Mouse (Mus musculus) CH12.LX (cell line): ENCODE measurements around the gene Ankfn1. TPM values are rescaled to one million over a fixed set of nuclear protein-coding genes. Genes with fewer than 3 reads are reported as not detected.

Source experiments
- DNase-seq: peaks from one replicate; pipeline ENCODE4 v3.0.0-alpha.2; 2013; ENCODE audit errors: extremely low read depth
- H3K27ac ChIP-seq: 2 replicates; pipeline ENCODE4 v1.5.1; 2012; ENCODE audit warnings: low read depth, mild to moderate bottlenecking, control low read depth, moderate library complexity; ENCODE audit not compliant: insufficient read depth
- H3K27me3 ChIP-seq: replicated peaks from 2 replicates; pipeline ENCODE3; 2012; ENCODE audit warnings: inconsistent platforms
- H3K36me3 ChIP-seq, 2 experiments: replicated peaks in 1 of 2; 2 replicates each; pipeline versions ENCODE3 to v1.6.1; 2012; ENCODE audit warnings: inconsistent platforms in 1 of 2, low read length in 1 of 2, mild to moderate bottlenecking in 1 of 2, mixed read lengths in 1 of 2, moderate library complexity in 1 of 2; ENCODE audit not compliant: control insufficient read depth in 1 of 2, insufficient read depth in 1 of 2
- H3K4me1 ChIP-seq, 2 experiments: 2 replicates each; pipeline ENCODE4 v1.6.1; 2012; ENCODE audit warnings: inconsistent platforms in 1 of 2, moderate library complexity in 1 of 2; ENCODE audit not compliant: insufficient read depth in 2 of 2, control insufficient read depth in 1 of 2
- H3K4me2 ChIP-seq: 2 replicates; pipeline ENCODE4 v1.6.1; 2012; ENCODE audit warnings: low read depth, mild to moderate bottlenecking, control low read depth; ENCODE audit not compliant: poor library complexity, insufficient read depth, severe bottlenecking
- H3K4me3 ChIP-seq, 3 experiments: fragments of 150-350 bp in 1 of 3; sonication (generic) in 1 of 3; replicated peaks in 1 of 3; 2 replicates each; pipeline versions ENCODE3 to v1.5.1; 2011 to 2012; ENCODE audit warnings: low read depth in 2 of 3, low read length in 2 of 3, mild to moderate bottlenecking in 2 of 3, moderate library complexity in 2 of 3, control low read depth in 1 of 3, improper control_type of control experiment in 1 of 3, inconsistent platforms in 1 of 3, mixed read lengths in 1 of 3; ENCODE audit not compliant: poor library complexity in 1 of 3
- H3K79me2 ChIP-seq: replicated peaks from 2 replicates; pipeline ENCODE4 v1.6.1; 2012; ENCODE audit warnings: mild to moderate bottlenecking, moderate library complexity; ENCODE audit not compliant: control insufficient read depth, poor library complexity, insufficient read depth, severe bottlenecking; ENCODE audit errors: extremely low read depth
- H3K9ac ChIP-seq: 2 replicates; pipeline ENCODE4 v1.6.1; 2012; ENCODE audit warnings: low read depth, mild to moderate bottlenecking, control low read depth, moderate library complexity; ENCODE audit not compliant: insufficient read depth
- H3K9me3 ChIP-seq: replicated peaks from 2 replicates; pipeline ENCODE3; 2012; ENCODE audit warnings: low read length, inconsistent platforms, mixed read lengths
- BHLHE40 ChIP-seq: IDR thresholded peaks from 2 replicates; pipeline ENCODE4 v1.6.1; 2011; ENCODE audit warnings: mild to moderate bottlenecking, low read depth, low read length, improper control_type of control experiment
- CHD1 ChIP-seq: IDR thresholded peaks from 2 replicates; pipeline ENCODE4 v1.6.1; 2012; ENCODE audit warnings: low read depth, low read length, improper control_type of control experiment, inconsistent platforms
- CHD2 ChIP-seq: IDR thresholded peaks from 2 replicates; pipeline ENCODE4 v1.6.1; 2011; ENCODE audit warnings: low read length, improper control_type of control experiment
- ELF1 ChIP-seq: IDR thresholded peaks from 2 replicates; pipeline ENCODE4 v1.6.1; 2014; ENCODE audit warnings: low read depth, mild to moderate bottlenecking, inconsistent platforms, low read length, improper control_type of control experiment
- ETS1 ChIP-seq: conservative IDR thresholded peaks from 2 replicates; pipeline ENCODE4 v1.6.1; 2012; ENCODE audit warnings: low read depth, mild to moderate bottlenecking, inconsistent platforms, low read length, improper control_type of control experiment, moderate library complexity
- GABPA ChIP-seq: IDR thresholded peaks from 2 replicates; pipeline ENCODE4 v1.6.1; 2012; ENCODE audit warnings: low read depth, low read length, improper control_type of control experiment, inconsistent platforms; ENCODE audit not compliant: insufficient replicate concordance
- IRF4 ChIP-seq: IDR thresholded peaks from 2 replicates; pipeline ENCODE4 v1.6.1; 2014; ENCODE audit warnings: low read depth, mild to moderate bottlenecking, inconsistent platforms, low read length, improper control_type of control experiment
- JUN ChIP-seq: IDR thresholded peaks from 2 replicates; pipeline ENCODE4 v1.6.1; 2011; ENCODE audit warnings: low read depth, mild to moderate bottlenecking, low read length, improper control_type of control experiment, moderate library complexity; ENCODE audit not compliant: insufficient read depth
- JUND ChIP-seq: conservative IDR thresholded peaks from 2 replicates; pipeline ENCODE4 v1.6.1; 2011; ENCODE audit warnings: low read depth, low read length, improper control_type of control experiment
- KAT2A ChIP-seq: IDR thresholded peaks from 2 replicates; pipeline ENCODE4 v1.6.1; 2012; ENCODE audit warnings: low read length, improper control_type of control experiment, inconsistent platforms; ENCODE audit not compliant: insufficient replicate concordance
- MAFK ChIP-seq: IDR thresholded peaks from 2 replicates; pipeline ENCODE4 v1.6.1; 2011; ENCODE audit warnings: low read length, improper control_type of control experiment; ENCODE audit not compliant: insufficient replicate concordance
- MAX ChIP-seq: IDR thresholded peaks from 2 replicates; pipeline ENCODE4 v1.6.1; 2011; ENCODE audit warnings: low read length, improper control_type of control experiment
- MEF2A ChIP-seq: IDR thresholded peaks from 2 replicates; pipeline ENCODE4 v1.6.1; 2014; ENCODE audit warnings: low read depth, mild to moderate bottlenecking, inconsistent platforms, low read length, improper control_type of control experiment, borderline replicate concordance
- MXI1 ChIP-seq: IDR thresholded peaks from 2 replicates; pipeline ENCODE4 v1.6.1; 2011; ENCODE audit warnings: mild to moderate bottlenecking, low read depth, low read length, improper control_type of control experiment
- MYC ChIP-seq: IDR thresholded peaks from 2 replicates; pipeline ENCODE4 v1.6.1; 2011; ENCODE audit warnings: low read depth, mild to moderate bottlenecking, improper control_type of control experiment, low read length
- NRF1 ChIP-seq: IDR thresholded peaks from 2 replicates; pipeline ENCODE4 v1.6.1; 2014; ENCODE audit warnings: low read depth, mild to moderate bottlenecking, inconsistent platforms, low read length, improper control_type of control experiment, moderate library complexity
- PAX5 ChIP-seq: IDR thresholded peaks from 2 replicates; pipeline ENCODE4 v1.6.1; 2012; ENCODE audit warnings: low read length, inconsistent platforms, mixed read lengths
- POLR2AphosphoS2 ChIP-seq: IDR thresholded peaks from 2 replicates; pipeline ENCODE4 v1.6.1; 2011; ENCODE audit warnings: low read depth, low read length, improper control_type of control experiment
- RAD21 ChIP-seq: IDR thresholded peaks from 2 replicates; pipeline ENCODE4 v1.6.1; 2011; ENCODE audit warnings: low read depth, mild to moderate bottlenecking, low read length, improper control_type of control experiment, moderate library complexity
- SIN3A ChIP-seq: IDR thresholded peaks from 2 replicates; pipeline ENCODE4 v1.6.1; 2012; ENCODE audit warnings: low read length, improper control_type of control experiment, inconsistent platforms
- TBP ChIP-seq: conservative IDR thresholded peaks from 2 replicates; pipeline ENCODE4 v1.6.1; 2011; ENCODE audit warnings: low read depth, low read length, improper control_type of control experiment
- UBTF ChIP-seq: IDR thresholded peaks from 2 replicates; pipeline ENCODE4 v1.6.1; 2012; ENCODE audit warnings: low read depth, mild to moderate bottlenecking, inconsistent platforms, low read length, improper control_type of control experiment, moderate library complexity
- USF2 ChIP-seq: conservative IDR thresholded peaks from 2 replicates; pipeline ENCODE4 v1.6.1; 2011; ENCODE audit warnings: low read depth, low read length, improper control_type of control experiment
- ZC3H11A ChIP-seq: IDR thresholded peaks from 2 replicates; pipeline ENCODE4 v1.6.1; 2012; ENCODE audit warnings: low read depth, mild to moderate bottlenecking, inconsistent platforms, low read length, improper control_type of control experiment
- ZKSCAN1 ChIP-seq: IDR thresholded peaks from 2 replicates; pipeline ENCODE4 v1.6.1; 2012; ENCODE audit warnings: low read depth, inconsistent platforms, low read length, improper control_type of control experiment, borderline replicate concordance
- ZMIZ1 ChIP-seq: IDR thresholded peaks from 2 replicates; pipeline ENCODE4 v1.6.1; 2012; ENCODE audit warnings: low read depth, mild to moderate bottlenecking, inconsistent platforms, low read length, improper control_type of control experiment
- dilution Hi-C: fragments of 300-500 bp; cut with MboI; formaldehyde crosslinking; loops from 2 replicates; pipeline ENCODE4 v1.14.3; 2020; ENCODE audit warnings: low sequenced_read_pairs; ENCODE audit not compliant: extremely low pct_unique_long_range_greater_than_20kb, extremely low pct_ligation_motif_present
- in situ Hi-C: fragments of 300-500 bp; cut with MboI; formaldehyde crosslinking; loops from 3 replicates; pipeline ENCODE4 v1.14.3; 2019; ENCODE audit warnings: low sequenced_read_pairs, low pct_ligation_motif_present, low pct_unique_long_range_greater_than_20kb, mixed read lengths
- polyA plus RNA-seq: library from polyadenylated mRNA; unstranded; fragments of >175 nt; gene quantifications from 2 replicates; pipeline ENCODE4 v1.2.1, GENCODE M21; 2012; ENCODE audit warnings: low read depth; ENCODE audit not compliant: insufficient read length
- total RNA-seq, 2 experiments: library from RNA; depleted of rRNA; stranded (reverse); fragments of 300-350 nt in 1 of 2; fragments of >200 nt in 1 of 2; gene quantifications; 2 replicates each; pipeline ENCODE4 v1.2.3; 2012 to 2014

Ankfn1 gene
- total and polyA plus RNA-seq, 3 experiments = not detected

GRCm38 (mm10) chr11:89569391-89570145 lies 207.9 kb downstream of the Ankfn1 start:
- H3K4me3 ChIP-seq = no peak overlapping the region
- H3K9me3 ChIP-seq = no peaks in the 10 kb centered on the region
- dilution Hi-C loops = no loop called here
- no peak overlapping the region for H3K9ac ChIP-seq
- no peak for TF ChIP-seq JUN
- TF ChIP-seq CHD2 = no peak
- TF ChIP-seq ZC3H11A = no peak
- TF ChIP-seq USF2 = no peak
- TF ChIP-seq ZKSCAN1 = no peak
- no peak for TF ChIP-seq PAX5
- TF ChIP-seq IRF4 = no peak
- TF ChIP-seq CHD1 = no peak
- TF ChIP-seq MEF2A = no peak
- TF ChIP-seq ELF1 = no peak
- no peak for TF ChIP-seq KAT2A
- no peak for TF ChIP-seq UBTF
- no peak for TF ChIP-seq GABPA
- no peak for TF ChIP-seq ZMIZ1
- TF ChIP-seq MAFK = no peak
- TF ChIP-seq NRF1 = no peak
- TF ChIP-seq TBP = no peak
- no peak for TF ChIP-seq RAD21
- TF ChIP-seq MAX = no peak
- H3K27ac ChIP-seq = no peak overlapping the region
- no peaks in the 10 kb centered on the region for H3K4me1 ChIP-seq
- H3K79me2 ChIP-seq = no peaks in the 10 kb centered on the region
- H3K27me3 ChIP-seq = no peaks in the 10 kb centered on the region
- H3K36me3 ChIP-seq = no peaks in the 10 kb centered on the region
- no peak for DNase-seq
- in situ Hi-C loops = no loop called here
- H3K4me2 ChIP-seq = no peak overlapping the region

DNA sequence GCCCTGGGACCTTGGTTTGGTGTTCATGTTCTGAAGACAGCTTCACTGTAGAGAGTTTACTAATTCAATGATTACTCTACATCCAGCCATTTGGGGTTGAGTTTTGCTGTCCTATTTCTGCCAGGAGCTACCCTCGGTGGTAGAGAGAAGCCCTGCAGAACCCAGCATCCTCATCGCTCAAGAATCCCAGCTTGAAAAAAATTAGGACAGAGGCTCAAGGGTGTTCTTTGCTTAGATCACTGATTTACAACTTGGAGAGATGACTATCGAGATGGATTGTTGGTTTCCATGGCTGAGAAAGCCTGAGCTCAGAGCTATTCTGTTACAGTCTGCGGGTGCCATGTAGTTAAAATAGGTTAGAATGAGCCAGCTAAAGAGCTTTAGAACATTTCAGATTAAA lies 209.2 kb downstream of the Ankfn1 start:
- Histone ChIP-seq H3K36me3 (no peaks in the 10 kb centered on the region), H3K9me3 (no peaks in the 10 kb centered on the region), H3K4me3 (no peak overlapping the region), H3K9ac (no peak overlapping the region), H3K4me1 (no peaks in the 10 kb centered on the region), H3K27ac (no peak overlapping the region), H3K79me2 (no peaks in the 10 kb centered on the region), H3K4me2 (no peak overlapping the region), H3K27me3 (no peaks in the 10 kb centered on the region)
- dilution Hi-C loops = no loop called here
- no peak for DNase-seq
- in situ Hi-C loops = no loop called here
- TF ChIP-seq MYC = no peak
- TF ChIP-seq ETS1 = no peak
- no peak for TF ChIP-seq JUND
- no peak for TF ChIP-seq ZC3H11A
- no peak for TF ChIP-seq SIN3A
- TF ChIP-seq POLR2AphosphoS2 = no peak
- TF ChIP-seq ELF1 = no peak
- TF ChIP-seq BHLHE40 = no peak
- TF ChIP-seq MXI1 = no peak
- no peak for TF ChIP-seq MEF2A
